Mouse (Mus musculus) ovary, adult 18-20 months (tissue): ENCODE data around the gene Arid3b.

Experiments used
- DNase-seq: peaks from one replicate; pipeline ENCODE4 v3.0.0; 2022; ENCODE audit warnings: low spot score, mixed read lengths

Gene Arid3b

DNA sequence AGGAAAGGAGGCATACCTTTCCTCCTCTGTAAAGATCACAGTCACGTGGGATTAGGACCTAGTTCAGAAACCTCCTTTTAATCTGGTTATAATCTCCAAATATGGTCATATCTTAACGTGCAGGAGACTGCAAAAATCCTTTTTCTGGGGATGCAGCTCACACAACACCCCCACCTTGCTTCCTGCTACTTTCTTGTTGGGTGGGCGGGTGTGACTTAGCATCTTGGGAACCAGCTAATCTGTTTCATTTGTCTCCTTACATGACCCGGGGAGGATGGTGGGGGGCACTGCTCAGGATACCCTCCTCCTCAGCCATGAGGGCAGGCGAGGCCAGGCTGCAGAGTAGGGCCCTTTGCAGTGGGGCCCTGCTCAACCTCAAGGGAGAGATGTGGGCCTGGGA, 61.6 kb downstream of the Arid3b start:
- no peak for DNase-seq

DNA sequence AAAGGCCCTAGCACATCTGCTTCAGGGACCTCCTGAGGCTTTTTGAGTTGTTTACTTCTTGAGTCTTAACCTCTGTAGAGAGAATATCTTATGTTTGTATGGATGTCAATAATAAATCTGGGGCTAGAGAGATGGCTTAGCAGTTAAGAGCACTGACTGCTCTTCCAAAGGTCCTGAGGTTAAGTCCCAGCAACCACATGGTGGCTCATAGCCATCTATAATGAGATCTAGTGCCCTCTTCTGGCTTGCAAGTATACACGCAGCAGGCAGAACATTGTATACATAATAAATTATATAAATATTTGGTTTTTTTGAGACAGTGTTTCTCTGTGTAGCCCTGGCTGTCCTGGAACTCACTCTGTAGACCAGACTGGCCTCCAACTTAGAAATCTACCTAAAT, 62.4 kb downstream of the Arid3b start:
- no peak for DNase-seq

DNA sequence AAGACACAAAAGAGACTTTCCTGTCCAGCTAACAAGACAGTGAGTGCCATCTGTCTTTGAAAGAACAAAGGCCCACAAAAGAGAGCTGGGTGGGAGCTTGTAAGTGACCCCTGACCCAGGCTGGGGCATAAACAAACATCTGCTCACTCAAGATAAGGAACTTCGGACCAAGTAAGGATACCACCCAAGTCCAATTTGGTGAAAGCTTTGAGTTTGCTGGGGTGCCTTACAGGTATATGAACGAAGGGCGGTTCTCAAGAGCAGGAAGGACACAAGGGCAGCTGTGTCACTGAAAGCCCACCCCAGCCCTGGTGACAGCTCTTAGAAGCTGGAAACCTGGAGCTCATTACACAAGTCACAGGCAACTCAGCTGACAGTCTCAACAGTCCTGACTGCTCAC, 62.8 kb downstream of the Arid3b start:
- no peak for DNase-seq

DNA sequence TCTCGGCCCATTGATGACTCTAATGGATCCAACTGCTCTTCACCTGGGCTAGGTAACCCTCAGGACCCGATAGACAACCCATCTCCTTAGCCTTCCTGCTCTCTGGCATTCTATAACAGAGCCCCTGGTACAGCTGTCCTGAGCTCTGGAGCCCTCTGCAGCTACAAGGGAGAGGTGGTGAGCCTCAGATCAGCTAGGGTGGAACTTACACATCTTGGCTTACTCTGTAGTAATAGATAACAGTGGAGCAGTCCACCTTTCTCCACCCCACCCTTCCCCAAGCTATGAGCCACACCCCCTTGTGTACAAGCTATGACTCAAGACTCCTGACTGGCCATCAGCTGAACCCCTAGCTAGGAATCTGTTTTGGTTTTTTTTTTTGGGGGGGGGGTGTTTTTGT, 65.8 kb downstream of the Arid3b start:
- DNase-seq: no peak

DNA sequence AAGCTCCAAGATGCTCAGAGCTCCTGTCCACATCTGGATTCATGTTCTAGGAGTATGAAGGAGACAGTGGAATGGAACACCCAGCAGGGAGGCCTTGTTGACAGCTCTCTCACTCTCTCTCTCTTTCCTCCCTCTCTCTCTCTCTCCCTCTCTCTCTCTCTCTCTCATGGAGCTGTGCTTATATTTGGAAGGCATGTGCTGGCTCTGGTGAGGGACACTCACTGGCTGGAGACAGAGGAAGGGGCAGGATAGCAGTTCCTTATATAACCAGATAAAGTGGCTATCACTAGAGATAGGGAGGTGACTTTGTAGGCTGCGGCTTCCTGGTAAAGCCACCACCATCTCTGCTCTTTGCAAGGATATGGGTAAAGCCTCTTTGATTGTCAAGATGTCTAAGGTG, 66.4 kb downstream of the Arid3b start:
- no peak for DNase-seq

DNA sequence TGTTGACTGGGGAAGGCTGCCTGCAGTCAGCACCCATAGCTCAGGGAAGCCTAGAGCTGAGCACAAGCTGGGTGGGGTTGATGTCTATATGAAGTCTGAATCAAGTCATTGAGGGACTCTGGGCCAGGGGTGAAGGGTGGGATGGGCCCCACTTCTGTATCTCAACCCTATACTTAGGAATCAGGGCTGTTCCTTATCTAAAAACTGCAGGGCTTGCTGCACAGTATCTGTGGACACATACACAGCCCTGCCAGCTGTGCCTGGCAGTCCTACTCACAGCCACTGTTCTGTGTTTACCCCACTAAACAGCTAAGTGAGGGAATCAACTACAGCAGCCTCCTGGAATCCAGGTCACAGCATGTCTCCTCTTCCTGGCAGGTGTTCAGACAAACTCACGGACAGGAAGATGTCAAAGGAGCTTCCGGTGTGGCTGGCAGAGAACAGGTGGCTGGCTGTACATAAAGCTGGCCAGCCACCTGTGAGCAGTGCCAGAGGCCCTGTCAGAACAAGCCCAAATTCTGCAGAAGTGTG, 67.0 kb downstream of the Arid3b start:
- DNase-seq: no peak

DNA sequence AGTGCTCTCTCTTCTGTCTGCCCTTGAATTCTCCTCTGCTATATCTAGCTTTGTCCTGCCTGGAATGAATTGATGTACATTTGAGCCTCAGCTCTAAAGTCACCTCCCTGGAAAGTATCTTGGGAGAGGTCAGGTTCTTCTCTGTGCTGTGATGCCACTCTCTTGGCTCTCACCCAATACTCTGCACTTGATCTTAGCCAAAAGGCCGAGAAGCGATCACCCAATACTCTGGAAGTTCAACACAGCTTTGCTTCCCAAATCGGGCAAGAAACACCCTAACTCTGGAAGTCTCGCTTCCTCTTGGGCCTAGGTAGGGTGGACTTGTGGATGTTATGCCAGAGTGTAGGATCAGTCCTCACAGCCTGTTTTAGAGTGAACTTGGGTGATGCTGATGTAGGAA, 69.4 kb downstream of the Arid3b start:
- DNase-seq: no peak

DNA sequence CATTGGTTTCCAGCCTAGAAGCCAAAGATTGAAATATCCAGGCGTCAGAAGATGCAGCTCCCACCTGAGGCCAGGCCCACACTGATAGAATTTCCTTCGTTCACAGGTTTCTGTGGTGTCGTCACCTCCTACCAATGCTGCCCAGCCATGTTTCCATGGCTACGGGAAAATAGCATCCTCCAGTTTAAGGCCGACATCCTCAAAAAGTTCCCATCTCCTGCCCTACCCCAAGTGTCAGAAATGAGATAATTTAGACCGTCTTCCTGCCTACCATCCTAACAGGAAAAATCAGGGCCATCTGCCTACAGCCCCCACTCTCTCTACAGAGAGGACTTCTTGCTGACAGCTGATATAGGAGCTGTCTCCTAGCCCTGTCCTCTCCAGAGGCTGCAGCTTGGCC, 70.2 kb downstream of the Arid3b start:
- no peak for DNase-seq

DNA sequence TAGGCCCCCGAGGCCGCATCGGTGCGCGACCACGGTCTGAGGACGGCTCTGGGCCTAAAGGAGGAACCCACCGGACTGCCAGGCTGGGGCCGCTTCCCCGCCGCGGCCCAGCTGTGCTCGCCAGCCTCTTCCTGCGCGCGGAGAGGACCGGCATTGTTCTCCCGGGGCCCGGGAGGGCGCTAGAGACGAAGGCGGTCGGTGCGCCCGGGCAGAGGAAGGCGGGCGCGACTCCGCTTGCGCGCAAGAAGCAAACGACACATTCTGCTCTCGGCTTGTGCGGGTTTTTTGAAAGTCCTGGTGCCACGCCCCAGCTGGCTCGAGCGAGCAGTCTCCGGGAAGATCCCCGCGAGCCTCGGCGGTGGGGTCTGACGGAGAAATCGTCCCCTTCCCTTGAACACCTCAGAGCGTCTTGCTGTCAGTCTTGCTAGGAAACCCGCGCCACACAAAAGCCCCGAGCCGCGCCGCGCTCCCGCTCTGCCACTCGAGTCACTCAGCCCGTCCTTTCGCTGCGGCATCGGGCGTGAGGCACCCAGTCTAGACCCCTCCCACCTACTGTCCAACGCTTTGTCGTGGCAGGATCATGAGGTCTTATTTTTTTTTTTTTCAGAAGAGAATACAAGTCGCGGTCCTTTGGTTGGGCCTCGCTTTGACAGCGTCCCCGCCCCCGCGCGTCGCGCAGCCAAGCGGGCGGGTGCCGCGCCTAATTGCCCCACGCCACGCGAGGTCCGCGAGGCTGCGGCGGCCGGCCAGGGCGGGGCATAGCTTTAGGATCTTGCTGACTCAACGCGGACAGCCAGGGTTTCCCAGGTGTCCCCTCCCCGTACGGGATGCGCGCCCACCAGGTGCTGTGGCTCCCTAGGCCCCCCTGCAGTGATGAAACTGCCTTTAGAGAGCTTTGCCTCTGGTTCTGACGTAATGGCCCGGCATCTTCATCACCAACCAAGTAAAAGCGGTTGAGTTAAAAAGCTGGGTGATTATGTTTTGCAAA, 70.9 kb downstream of the Arid3b start, which contains the start of gene Clk3:
Clk3 (minus strand) TSS at position 497 of the 988 bp plus-strand sequence.
- DNase-seq: peak; percentile 61

DNA sequence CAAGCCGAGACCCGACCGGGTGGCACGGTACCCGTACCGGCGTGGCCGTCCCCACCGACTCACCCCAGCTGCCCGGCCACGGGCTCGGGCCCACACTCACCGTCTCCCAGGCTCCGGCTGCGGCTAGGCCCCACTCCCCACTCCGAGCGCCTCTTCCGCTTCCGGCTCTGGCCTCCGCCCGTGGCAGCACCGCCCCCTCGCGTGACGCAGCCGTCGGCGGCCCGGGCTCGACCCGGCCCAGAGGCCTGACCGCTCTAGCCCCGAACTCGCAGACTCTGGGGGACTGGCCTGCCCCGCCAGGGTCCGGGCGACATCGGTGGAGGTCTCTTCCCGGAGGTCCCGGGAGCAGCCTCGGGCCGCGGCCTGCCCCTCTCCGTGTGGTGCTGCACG, 71.6 kb downstream of the Arid3b start:
- peak; percentile 92 for DNase-seq

DNA sequence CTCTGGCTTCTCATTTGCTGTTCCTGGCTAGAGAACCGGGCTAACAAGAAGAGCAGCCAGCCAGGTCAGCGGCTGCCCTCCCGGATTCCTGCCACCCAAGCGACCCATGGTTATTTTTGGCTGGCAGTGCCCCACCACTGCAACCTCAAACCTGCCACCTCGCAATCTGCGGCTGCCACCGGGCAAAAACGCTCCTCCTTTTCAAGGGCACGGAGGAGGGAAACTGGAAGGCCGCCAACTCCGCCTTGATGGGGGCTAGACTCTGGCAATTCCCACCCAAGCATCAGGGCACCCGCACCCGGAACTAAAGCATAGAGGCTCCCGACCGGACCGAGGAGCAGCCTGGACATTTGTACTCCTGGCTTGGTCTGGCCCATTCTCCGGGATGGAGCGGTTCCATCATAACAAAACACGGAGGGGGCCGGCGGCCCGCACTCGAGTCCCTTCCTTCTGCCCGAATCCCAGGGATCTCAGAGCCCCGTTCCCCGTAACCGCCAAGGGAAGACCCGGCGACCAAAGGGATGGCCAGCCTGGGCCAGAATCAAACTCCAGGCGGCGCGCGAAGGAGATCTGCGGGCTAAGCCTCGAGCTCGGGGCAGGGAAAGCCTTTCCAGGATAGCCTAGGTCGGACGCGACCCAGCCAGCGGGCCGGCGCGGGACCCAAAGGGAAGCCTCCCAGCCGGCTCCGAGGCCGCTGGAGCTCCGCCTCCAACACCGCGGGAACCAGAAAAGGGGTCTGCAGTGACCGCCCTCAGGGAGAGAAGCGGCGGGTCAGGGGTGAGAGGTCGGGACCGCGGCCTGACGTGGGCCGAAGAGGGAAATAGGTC, 72.2 kb downstream of the Arid3b start:
- peak; percentile 73 for DNase-seq

DNA sequence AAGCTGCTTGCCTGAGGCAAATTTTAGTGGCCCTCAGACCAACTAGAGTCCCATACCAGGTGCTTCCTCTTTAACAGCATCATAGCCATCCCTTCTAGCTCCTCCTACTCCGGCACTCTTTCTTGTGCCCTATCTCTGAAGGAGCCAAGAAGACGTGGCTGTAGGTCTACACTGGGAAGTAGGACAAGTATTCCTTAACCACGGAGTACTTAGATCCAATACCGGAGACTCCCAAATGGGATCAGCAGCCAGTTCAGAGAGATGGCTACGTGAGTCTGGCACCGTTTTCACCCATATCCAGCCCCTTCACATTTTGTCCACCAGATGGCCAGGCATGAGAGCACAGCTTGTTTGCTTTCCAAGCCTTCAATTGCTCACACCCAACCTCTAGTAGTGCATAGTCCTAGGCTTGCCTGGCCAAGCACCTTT, 74.0 kb downstream of the Arid3b start:
- no peak for DNase-seq

DNA sequence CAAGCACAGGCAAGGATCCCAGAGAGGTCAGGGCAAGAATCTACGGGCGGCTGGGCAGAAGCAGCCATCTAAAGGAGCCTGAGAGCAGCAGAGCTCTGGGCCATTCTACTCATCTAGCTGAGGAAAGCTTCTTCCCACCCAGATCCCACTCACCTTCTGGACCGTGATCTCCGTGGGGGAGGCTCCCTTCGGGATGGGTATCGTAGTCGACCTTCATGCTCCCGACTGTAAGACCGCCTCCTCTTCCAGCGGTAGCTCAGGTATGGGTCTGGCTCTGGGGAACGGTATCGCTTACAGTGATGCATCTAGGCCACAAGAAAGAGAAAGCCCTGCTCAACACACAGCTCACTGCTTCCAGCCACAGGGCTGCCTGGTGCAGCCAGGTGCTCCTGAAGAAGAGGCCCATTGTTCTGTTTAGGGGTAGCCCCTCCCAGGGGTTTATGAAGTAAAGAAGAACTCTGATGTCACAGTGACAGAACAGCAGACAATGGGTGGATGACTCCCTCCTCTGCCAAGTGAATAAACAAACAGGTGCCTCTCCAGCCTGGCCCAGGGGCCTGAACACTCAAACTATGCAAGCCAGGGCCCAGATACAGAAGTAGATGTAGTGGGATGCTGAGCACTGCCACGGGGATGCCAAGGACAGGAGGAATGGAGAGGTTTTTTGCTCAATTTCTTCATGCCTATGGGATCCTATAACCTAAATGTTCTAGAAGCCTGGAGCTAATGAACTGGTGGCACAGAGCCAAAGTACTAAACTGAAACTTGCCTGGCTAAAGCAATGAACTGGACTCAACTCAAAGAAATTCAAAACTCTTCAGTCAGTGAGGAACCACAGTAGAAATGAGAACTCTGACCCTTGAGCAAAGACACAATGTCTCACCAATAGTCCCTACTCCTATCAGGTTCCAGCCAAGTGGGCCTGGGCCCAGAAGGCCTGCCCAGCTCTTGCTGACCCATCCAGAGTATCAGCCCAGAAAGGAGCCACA, 74.7 kb downstream of the Arid3b start:
- DNase-seq: no peak

DNA sequence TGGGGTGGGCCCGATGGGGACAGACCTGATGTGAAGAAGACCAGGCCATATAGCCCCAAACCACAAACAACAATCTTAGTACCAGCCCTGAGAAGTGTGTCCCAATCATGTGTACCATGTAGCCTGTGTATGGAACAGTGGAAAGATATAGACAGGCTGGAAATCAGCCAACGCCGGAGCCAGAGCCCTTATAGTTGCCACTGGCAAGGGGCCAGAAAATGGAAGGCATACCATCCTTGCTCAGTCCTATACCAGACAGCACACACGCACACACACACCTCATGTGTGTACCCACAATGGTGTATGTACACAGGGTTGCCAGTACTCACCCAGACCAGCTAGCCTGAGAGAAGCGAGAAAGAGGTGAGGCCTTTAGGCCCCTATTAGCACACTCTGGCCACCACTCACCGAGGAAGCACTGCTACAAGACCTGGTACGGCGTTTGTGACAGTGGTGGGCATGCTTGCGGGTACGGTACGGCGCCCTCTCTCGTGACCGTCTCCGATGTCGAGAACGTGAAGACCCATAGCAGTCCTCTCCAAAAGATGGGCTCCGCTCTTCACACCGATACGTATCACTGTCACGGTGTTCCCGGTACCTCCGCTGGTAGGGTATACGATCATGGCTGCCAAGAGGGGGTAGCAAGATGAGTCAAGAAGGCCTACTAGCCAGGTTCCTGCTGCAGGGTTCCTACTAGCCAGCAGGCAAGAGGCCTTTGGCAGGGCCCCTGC, 76.0 kb downstream of the Arid3b start:
- DNase-seq: no peak

DNA sequence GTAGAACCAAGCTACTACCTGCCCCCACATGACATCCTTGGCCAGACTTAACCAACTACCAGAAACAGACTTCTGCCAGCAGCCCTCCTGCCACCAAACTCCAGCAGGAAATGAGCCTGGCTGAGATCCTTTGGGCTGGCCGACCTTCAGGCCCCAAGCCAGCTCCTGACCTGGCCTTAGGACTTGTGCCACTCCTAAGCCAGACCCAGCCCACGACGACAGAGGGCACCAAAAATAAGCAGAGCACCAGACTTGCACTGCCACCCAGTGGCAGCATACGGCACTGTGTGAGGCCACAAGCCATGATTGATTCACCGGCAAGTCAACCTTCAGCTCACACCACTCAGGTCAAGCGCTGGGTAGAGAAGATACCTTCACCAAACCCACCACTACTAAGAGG, 77.3 kb downstream of the Arid3b start:
- peak; percentile 45 for DNase-seq

DNA sequence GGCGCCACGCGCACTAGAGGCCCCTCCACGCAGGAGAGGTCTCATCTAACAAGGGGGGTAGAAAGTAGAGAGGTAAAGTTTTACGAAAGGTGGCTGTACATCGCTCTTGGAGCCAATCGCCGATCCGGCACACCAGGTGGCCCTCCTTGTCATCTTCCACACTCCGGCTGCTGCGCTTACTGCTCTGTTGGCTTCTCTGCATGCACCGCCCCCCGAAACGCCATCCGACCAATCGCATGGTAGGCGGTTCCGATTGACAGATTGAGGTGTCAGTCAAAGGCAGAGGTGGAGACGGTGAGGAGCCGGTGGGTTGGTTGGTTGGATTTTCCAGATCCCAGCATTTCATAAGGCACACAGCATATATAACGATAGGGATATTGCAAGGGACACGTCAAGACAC, 78.1 kb downstream of the Arid3b start:
- no peak for DNase-seq

DNA sequence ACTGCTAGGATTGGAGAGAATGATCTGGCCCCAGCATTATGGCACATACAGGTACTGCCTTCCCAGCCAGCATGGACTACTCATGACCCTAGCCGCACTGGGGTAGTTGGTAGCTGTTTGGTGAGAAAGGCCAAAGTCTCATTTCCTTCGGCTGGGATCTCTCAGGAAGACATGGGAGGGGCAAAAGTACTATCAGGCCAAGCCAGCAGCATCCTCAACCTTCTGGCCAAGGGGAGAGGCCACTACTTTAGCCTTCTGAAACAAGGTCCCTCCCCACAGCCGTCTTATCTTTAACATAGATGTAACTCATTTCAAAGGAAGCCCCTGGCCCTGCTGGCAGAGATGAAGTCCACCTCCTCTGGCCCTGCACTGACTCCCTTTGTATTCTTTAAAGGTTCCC, 79.0 kb downstream of the Arid3b start:
- no peak for DNase-seq

DNA sequence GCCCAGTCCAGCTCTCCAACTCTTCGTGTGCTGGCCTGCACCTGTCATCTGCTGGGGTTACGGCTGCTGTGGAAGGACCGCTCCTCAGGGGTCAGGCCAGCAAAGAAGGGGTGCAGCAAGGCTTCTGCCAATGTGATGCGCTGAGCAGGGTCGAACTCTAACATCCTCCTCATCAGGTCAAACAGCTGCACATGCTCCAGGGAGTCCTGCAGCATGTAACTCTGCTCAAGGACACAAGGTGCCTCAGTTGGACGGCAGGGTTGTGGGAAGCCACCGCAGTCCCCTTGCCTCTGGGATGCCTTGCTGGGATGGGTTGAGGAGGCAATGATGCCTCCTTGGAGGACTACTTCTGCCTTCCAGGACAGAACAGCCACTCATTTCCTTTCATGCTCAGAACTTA, 85.7 kb downstream of the Arid3b start:
- no peak for DNase-seq

DNA sequence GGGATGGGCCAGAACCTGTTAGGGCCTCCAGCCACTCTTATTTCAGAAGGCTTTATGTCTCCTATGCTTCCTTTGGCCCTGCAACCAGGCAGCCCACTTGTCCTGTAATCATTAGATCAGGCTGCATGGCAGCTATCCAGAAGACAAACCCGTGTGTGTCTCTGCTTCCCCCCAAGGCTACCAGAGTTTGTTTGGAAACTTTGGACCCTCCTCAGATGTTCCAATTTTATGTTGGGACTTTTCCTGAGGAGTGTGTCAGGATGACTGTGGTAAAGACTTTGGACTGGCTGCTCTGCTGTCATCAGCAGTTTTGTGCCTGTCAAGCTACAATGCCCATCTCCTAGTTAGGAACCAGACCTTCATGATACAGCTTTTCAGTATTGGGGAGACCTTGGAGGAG, 87.8 kb downstream of the Arid3b start:
- DNase-seq: no peak

DNA sequence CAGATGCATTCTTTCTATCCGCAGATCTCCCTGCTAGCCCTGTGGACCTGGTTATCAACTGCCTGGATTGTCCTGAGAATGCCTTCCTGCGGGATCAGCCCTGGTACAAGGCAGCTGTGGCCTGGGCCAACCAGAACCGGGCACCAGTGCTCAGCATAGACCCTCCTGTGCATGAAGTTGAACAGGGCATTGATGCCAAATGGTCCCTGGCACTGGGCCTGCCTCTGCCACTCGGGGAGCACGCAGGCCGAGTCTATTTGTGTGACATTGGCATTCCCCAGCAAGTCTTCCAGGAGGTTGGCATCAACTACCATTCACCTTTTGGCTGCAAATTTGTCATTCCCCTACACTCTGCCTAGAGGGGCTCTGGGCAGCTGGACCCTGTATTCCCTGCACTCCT, 88.5 kb downstream of the Arid3b start:
- DNase-seq: no peak

DNA sequence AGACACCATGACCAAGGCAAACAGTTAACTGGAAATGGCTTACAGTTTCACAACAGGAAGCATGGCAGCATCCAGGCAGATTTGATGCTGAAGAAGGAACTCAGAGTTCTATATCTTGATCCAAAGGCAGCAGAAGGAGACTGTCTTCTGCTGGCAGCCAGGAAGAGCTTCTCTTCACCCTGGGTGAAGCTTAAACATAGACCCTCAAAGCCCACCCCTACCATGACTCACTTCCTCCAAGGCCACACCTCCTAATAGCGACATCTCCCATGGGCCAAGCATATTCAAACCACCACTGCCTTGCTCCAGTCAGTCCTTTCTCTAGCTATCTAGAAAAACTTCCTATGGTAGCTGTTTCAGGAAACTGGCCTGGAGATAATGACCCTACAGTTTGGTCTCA, 89.5 kb downstream of the Arid3b start:
- no peak for DNase-seq
